Mouse (Mus musculus): ENCODE data around the gene Ptprn2.

- TF ChIP-seq CTCF (IDR thresholded peaks at IDR 0.05; ENCODE audit: low read depth), result no peak
- TF ChIP-seq EP300 (IDR thresholded peaks at IDR 0.05; ENCODE audit: low read depth), result no peak
These were observed 811.3 kb downstream of the Ptprn2 start for GRCm38 (mm10) chr12:117296792-117297191.

Data from liver, postnatal 0 days (tissue).